Mouse (Mus musculus) stomach, embryonic 15.5 days (tissue): Measurements from ENCODE around the gene Srgn. TPM values are rescaled to one million over a fixed set of nuclear protein-coding genes. Genes with fewer than 3 reads are reported as not detected.
"Not testable (repeated sequence)": the region's sequence is repeated elsewhere in the genome, so short reads cannot be mapped to it uniquely, and the experiment has no call there.

Experiments used
- ATAC-seq: fragments of 200-750 bp; cut with Nextera tagmentation; 2 replicates; pipeline ENCODE4 v1.8.0; 2017; ENCODE audit warnings: low read depth, moderate number of reproducible peaks, moderate TSS enrichment; ENCODE audit not compliant: insufficient read depth, low FRiP score
- H3K27ac ChIP-seq: fragments of 300-500 bp; sonication (generic); 2 replicates; pipeline ENCODE4 v1.5.1; 2015; ENCODE audit warnings: mild to moderate bottlenecking, inconsistent platforms
- H3K27me3 ChIP-seq: fragments of 300-500 bp; sonication (generic); replicated peaks from 2 replicates; pipeline ENCODE4 v1.6.1; 2015; ENCODE audit warnings: inconsistent platforms
- H3K36me3 ChIP-seq: fragments of 300-500 bp; sonication (generic); 2 replicates; pipeline ENCODE4 v1.6.1; 2015; ENCODE audit warnings: inconsistent platforms
- H3K4me1 ChIP-seq: fragments of 300-500 bp; sonication (generic); 2 replicates; pipeline ENCODE4 v1.6.1; 2015; ENCODE audit warnings: inconsistent platforms
- H3K4me2 ChIP-seq: fragments of 300-500 bp; sonication (generic); 2 replicates; pipeline ENCODE4 v1.6.1; 2015; ENCODE audit warnings: mild to moderate bottlenecking, inconsistent platforms
- H3K4me3 ChIP-seq: fragments of 300-500 bp; sonication (generic); replicated peaks from 2 replicates; pipeline ENCODE4 v1.5.1; 2015; ENCODE audit warnings: inconsistent platforms
- H3K9ac ChIP-seq: fragments of 300-500 bp; sonication (generic); 2 replicates; pipeline ENCODE4 v1.6.1; 2015; ENCODE audit warnings: inconsistent platforms
- H3K9me3 ChIP-seq: fragments of 300-500 bp; sonication (generic); 2 replicates; pipeline ENCODE4 v1.6.1; 2016; ENCODE audit warnings: inconsistent platforms
- WGBS: fragments of 180-500 bp; shearing (Covaris S2); methylation state at CpG from one replicate; pipeline ENCODE4 v1.1.7; 2015; 5-methylcytosine and 5-hydroxymethylcytosine counted together
- polyA plus RNA-seq: library from polyadenylated mRNA; unstranded; fragments of >200 nt; fragmentation: Nextera tagmentation; extraction: Ambion mirVana; gene quantifications from 2 replicates; pipeline ENCODE4 v1.2.1, GENCODE M21; 2015

Gene Srgn
- polyA plus RNA-seq, 1 experiment from 2014 or later, result 25.2 TPM

DNA sequence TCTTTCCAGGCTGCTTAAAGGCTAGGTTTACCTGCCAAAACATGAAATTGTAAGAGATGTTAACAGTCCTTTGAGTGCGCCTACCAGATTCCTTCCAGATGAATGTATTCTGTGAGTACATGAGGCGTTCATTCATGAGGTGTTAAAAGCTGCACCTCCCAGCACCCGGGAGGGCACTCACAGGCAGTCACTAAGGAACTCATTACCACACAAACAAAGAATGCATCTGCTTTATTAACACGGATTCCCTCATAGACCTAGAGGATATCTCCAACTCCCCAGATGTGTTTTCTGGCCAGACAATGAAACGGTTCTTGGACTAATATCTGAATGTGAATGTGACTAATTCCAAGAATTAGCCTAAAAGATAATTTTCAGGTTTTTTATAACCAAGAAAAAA, 56.1 kb downstream of the Srgn start:
- Histone ChIP-seq H3K4me1 (no peaks in the 10 kb centered on the region), H3K4me3 (no peak overlapping the region), H3K4me2 (no peak overlapping the region), H3K27me3 (no peaks in the 10 kb centered on the region), H3K27ac (no peak overlapping the region), H3K9me3 (no peaks in the 10 kb centered on the region), H3K9ac (no peak overlapping the region), H3K36me3 (0 out of 2 replicates have a peak, but pooled peaks cover 2% of the 10 kb centered on the region)
- WGBS, result 66% methylated on average over 5 of the region's 5 CpGs
- ATAC-seq, result no peak

- H3K4me2 ChIP-seq, result no peak overlapping the region
- H3K27ac ChIP-seq, result no peak overlapping the region
- H3K9ac ChIP-seq, result no peak overlapping the region
- H3K36me3 ChIP-seq, result 0 out of 2 replicates have a peak, but pooled peaks cover 2% of the 10 kb centered on the region
- H3K4me1 ChIP-seq, result no peaks in the 10 kb centered on the region
- WGBS, result 93% methylated on average over 4 of the region's 4 CpGs
- ATAC-seq, result no peak
- H3K4me3 ChIP-seq, result no peak overlapping the region
- H3K27me3 ChIP-seq, result no peaks in the 10 kb centered on the region
- H3K9me3 ChIP-seq, result no peaks in the 10 kb centered on the region
These were observed 57.5 kb downstream of the Srgn start for GRCm38 (mm10) chr10:62469736-62470135.

DNA sequence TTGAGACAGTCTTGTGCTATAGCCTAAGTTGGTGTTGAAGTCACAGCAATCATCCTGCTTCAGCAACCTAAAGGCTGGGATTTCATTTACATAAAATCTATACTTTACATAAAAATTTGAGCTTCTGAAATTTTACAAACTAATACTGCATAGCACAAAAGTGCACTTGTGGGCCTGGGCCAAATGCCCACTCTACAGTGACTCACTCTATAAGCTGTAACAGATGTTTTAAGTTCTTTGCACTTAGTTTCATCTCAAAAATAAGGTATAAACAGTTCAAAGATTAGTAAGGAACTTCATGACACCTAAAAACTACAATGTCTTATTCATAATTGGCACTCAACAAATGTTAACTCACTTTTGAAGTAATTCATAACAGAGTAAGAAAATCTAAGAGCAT, 65.9 kb downstream of the Srgn start:
- H3K9ac ChIP-seq, result no peak overlapping the region
- no peak for ATAC-seq

DNA sequence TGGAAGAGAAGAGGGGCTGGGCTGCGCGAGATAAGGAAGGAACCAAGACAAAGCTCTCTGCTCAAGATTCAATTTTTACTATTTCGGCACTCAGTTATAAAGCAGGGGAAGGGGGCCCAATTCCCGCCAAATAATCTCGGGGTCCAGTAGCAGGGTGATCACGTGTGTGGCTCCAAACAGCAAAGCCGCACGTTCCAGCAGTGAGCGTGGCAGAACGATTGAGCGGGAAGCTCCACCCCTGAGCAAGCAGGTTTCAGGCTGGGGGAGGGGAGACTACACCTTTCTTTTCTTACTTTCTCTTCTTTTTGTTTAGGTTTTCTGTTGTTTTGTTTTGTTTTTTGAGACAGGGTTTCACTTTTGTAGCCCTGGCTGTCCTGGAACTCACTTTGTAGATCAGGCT, 75.2 kb downstream of the Srgn start:
- H3K4me2 ChIP-seq, H3K4me3 ChIP-seq, H3K27me3 ChIP-seq, H3K9me3 ChIP-seq, H3K27ac ChIP-seq, ATAC-seq, H3K9ac ChIP-seq: not testable (repeated sequence)
- H3K4me1 ChIP-seq, result peaks cover 15% of the 10 kb centered on the region
- H3K36me3 ChIP-seq, result peaks cover 16% of the 10 kb centered on the region; the same call in 1 of the 2 replicates
- WGBS, result 60% methylated on average over 11 of the region's 11 CpGs

More for the DNA sequence above, 65.9 kb downstream of the Srgn start:
- H3K27ac ChIP-seq, result no peak overlapping the region
- H3K4me3 ChIP-seq, result no peak overlapping the region
- peaks cover 16% of the 10 kb centered on the region; the same call in 1 of the 2 replicates for H3K36me3 ChIP-seq
- H3K4me1 ChIP-seq, result no peaks in the 10 kb centered on the region
- no peaks in the 10 kb centered on the region for H3K9me3 ChIP-seq
- no peak overlapping the region for H3K4me2 ChIP-seq
- no peaks in the 10 kb centered on the region for H3K27me3 ChIP-seq

- Histone ChIP-seq H3K4me2 (peak overlapping the region; percentile 84), H3K27me3 (no peaks in the 10 kb centered on the region), H3K9ac (0 out of 2 replicates have a peak overlapping the region, but pooled peaks have one; percentile 98), H3K27ac (peak overlapping the region; percentile 91), H3K36me3 (peaks cover 19% of the 10 kb centered on the region), H3K9me3 (no peaks in the 10 kb centered on the region), H3K4me1 (peaks cover 15% of the 10 kb centered on the region), H3K4me3 (peak overlapping the region; percentile 100)
- 0 out of 2 replicates have a peak, but pooled peaks have one; percentile 2 for ATAC-seq
- WGBS, result 35% methylated on average over 18 of the region's 18 CpGs
These were observed 77.0 kb downstream of the Srgn start for GRCm38 (mm10) chr10:62450280-62450640.

DNA sequence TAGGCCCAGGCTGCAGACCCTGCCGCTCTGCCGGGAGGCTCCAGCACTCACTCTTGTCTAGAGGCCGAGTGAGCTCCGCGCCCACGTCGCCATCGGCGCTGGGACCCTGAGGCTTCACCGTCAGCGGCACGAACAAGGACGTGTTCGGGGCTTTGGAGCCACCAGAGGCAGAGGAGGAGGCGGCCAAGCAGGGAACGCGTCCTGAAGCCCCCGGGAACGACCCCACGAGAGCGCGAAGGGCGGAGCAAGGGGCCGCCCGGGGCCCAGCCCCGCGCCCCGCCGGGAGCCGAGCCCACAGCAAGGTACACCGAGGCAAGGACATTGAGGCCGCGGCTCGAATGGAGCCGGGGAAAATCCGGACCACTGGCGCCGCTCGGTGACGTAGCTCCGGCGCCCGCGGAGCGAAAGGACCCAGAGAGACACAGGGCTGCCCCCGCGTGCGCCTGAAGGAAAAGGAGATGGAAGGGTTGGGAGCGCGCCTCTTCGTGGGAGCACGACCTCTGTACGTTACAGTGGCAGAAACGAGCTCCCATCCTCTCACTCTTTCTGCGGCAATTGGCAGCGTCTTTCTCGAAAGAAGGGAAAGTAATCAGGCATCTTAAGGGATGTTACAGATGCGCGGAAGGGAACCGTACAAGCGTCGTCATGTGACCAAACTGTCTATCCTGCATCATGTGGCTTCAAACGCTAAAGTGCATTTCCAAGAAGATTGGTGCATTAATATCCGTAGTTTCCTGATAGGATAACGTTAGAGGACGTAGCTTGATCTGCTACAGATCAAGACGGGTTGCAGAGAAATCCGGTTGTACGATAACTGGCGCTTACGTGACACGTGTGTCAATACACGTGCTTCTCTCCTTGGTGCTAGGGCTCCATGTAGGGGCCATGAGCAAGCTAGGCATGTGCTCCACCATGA, 77.6 kb downstream of the Srgn start, which contains the start of the genes 4930507D05Rik and Supv3l1:
4930507D05Rik (plus strand) TSS at position 126 of the 916 bp plus-strand sequence.
Supv3l1 (minus strand) TSS at position 375 of the 916 bp plus-strand sequence.
- H3K36me3 ChIP-seq, result peaks cover 23% of the 10 kb centered on the region
- peak within 1 kb of the TSS; percentile 98 for H3K9ac ChIP-seq
- H3K27me3 ChIP-seq, result no peaks in the 10 kb centered on the region
- H3K4me3 ChIP-seq, result peak within 1 kb of the TSS; percentile 100
- H3K9me3 ChIP-seq, result no peaks in the 10 kb centered on the region
- H3K27ac ChIP-seq, result peak within 1 kb of the TSS; percentile 91
- peak; percentile 87 for ATAC-seq
- peak within 1 kb of the TSS; percentile 84 for H3K4me2 ChIP-seq
- peaks cover 15% of the 10 kb centered on the region for H3K4me1 ChIP-seq
- WGBS, result under 1% methylated on average over 73 of the region's 73 CpGs

Other genes with a start within 250 kb of the Srgn start
- 43.2 and 45.8 TPM in 2 replicates for gene Hk1, start 147.5 kb downstream of the Srgn start, polyA plus RNA-seq
- 12.8 and 18.8 TPM in 2 replicates for gene Hkdc1, start 105.0 kb downstream of the Srgn start, polyA plus RNA-seq
- 0.43 and 0.54 TPM in 2 replicates for gene 4930507D05Rik, start 78.0 kb downstream of the Srgn start, polyA plus RNA-seq
- gene Supv3l1, start 77.7 kb downstream of the Srgn start, polyA plus RNA-seq, result 24.0 and 29.4 TPM in 2 replicates
- 73.5 and 82.6 TPM in 2 replicates for gene Vps26a, start 40.6 kb downstream of the Srgn start, polyA plus RNA-seq
- gene Kif1bp, start 51.0 kb upstream of the Srgn start, polyA plus RNA-seq, result 31.4 and 33.8 TPM in 2 replicates
- gene Ddx21, start 74.8 kb upstream of the Srgn start, polyA plus RNA-seq, result 18.9 and 20.1 TPM in 2 replicates
- 115 and 122 TPM in 2 replicates for gene Ddx50, start 123.8 kb upstream of the Srgn start, polyA plus RNA-seq
- gene Stox1, start 198.7 kb upstream of the Srgn start, polyA plus RNA-seq, result 1.5 TPM in 2 replicates